Mouse (Mus musculus) hindbrain, embryonic 15.5 days (tissue): ENCODE results near the gene Nme6. TPM values are rescaled to one million over a fixed set of nuclear protein-coding genes. Genes with fewer than 3 reads are reported as not detected.
"Not testable (repeated sequence)": the region's sequence is repeated elsewhere in the genome, so short reads cannot be mapped to it uniquely, and the experiment has no call there.

Experiments used
- ATAC-seq: fragments of 200-750 bp; cut with Nextera tagmentation; 2 replicates; pipeline ENCODE4 v1.8.0; 2017; ENCODE audit warnings: low read depth, moderate number of reproducible peaks, moderate TSS enrichment; ENCODE audit not compliant: low FRiP score
- H3K27ac ChIP-seq: fragments of 300-500 bp; sonication (generic); replicated peaks from 2 replicates; pipeline ENCODE4 v1.5.1; 2015; ENCODE audit warnings: mild to moderate bottlenecking, inconsistent platforms
- H3K27me3 ChIP-seq: fragments of 300-500 bp; sonication (generic); 2 replicates; pipeline ENCODE4 v1.6.1; 2015; ENCODE audit warnings: control low read depth, inconsistent platforms
- H3K36me3 ChIP-seq: fragments of 300-500 bp; sonication (generic); 2 replicates; pipeline ENCODE4 v1.6.1; 2015; ENCODE audit warnings: control low read depth, inconsistent platforms
- H3K4me1 ChIP-seq: fragments of 300-500 bp; sonication (generic); replicated peaks from 2 replicates; pipeline ENCODE4 v1.6.1; 2015; ENCODE audit warnings: control low read depth, inconsistent platforms
- H3K4me2 ChIP-seq: fragments of 300-500 bp; sonication (generic); 2 replicates; pipeline ENCODE4 v1.6.1; 2015; ENCODE audit warnings: moderate library complexity, mild to moderate bottlenecking, inconsistent platforms
- H3K4me3 ChIP-seq: fragments of 300-500 bp; sonication (generic); 2 replicates; pipeline ENCODE4 v1.5.1; 2015; ENCODE audit warnings: mild to moderate bottlenecking, inconsistent platforms
- H3K9ac ChIP-seq: fragments of 300-500 bp; sonication (generic); 2 replicates; pipeline ENCODE4 v1.6.1; 2015; ENCODE audit warnings: inconsistent platforms
- H3K9me3 ChIP-seq: fragments of 300-500 bp; sonication (generic); 2 replicates; pipeline ENCODE4 v1.6.1; 2016; ENCODE audit warnings: control low read depth, inconsistent platforms
- WGBS: fragments of 180-500 bp; shearing (Covaris S2); methylation state at CpG from one replicate; pipeline ENCODE4 v1.1.7; 2015; 5-methylcytosine and 5-hydroxymethylcytosine counted together
- polyA plus RNA-seq: library from polyadenylated mRNA; unstranded; fragments of >200 nt; fragmentation: Nextera tagmentation; extraction: Ambion mirVana; gene quantifications from 2 replicates; pipeline ENCODE4 v1.2.1, GENCODE M21; 2015

Nme6 gene
- 70.6 and 72.9 TPM in 2 replicates for polyA plus RNA-seq

GRCm38 (mm10) chr9:109832391-109833087 lies at the start of gene Nme6:
Nme6 (plus strand) TSS chr9:109832749.
- Histone ChIP-seq H3K27ac (peak within 1 kb of the TSS; percentile 90), H3K4me1 (peaks cover 10% of the 10 kb centered on the region), H3K9me3 (no peaks in the 10 kb centered on the region), H3K4me2 (peak within 1 kb of the TSS; percentile 89), H3K9ac (peak within 1 kb of the TSS; percentile 63), H3K27me3 (no peaks in the 10 kb centered on the region), H3K4me3 (peak within 1 kb of the TSS; percentile 65), H3K36me3 (0 out of 2 replicates have a peak, but pooled peaks cover 5% of the 10 kb centered on the region)
- under 1% methylated on average over 32 of the region's 32 CpGs for WGBS
- ATAC-seq = peak; percentile 97

DNA sequence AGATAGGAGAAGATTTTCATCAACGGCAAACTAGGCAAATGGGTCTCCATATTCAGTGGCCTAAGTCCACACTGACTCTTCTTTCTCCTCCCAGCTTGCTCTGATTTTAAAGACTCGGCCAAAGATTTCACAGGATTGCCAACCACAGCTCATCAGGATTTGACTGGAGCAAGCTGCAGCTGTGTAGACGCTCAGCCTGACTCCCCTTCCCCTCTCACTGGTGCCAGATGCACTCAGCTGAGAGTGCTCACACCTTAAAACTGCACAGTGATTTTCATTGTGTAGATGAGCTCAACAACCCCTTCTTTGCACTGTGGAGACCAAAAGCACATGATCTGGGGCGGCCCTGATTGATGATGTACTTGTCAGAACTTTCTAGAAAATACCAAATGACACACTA lies 42.0 kb upstream of the Nme6 start, which contains the start of gene Fbxw27:
Fbxw27 (minus strand) TSS at position 101 of the 400 bp plus-strand sequence.
- H3K4me3 ChIP-seq, H3K4me2 ChIP-seq, H3K36me3 ChIP-seq, H3K27ac ChIP-seq, H3K9ac ChIP-seq, H3K27me3 ChIP-seq, H3K9me3 ChIP-seq, H3K4me1 ChIP-seq, ATAC-seq: not testable (repeated sequence)
- 87% methylated on average over 4 of the region's 4 CpGs for WGBS

DNA sequence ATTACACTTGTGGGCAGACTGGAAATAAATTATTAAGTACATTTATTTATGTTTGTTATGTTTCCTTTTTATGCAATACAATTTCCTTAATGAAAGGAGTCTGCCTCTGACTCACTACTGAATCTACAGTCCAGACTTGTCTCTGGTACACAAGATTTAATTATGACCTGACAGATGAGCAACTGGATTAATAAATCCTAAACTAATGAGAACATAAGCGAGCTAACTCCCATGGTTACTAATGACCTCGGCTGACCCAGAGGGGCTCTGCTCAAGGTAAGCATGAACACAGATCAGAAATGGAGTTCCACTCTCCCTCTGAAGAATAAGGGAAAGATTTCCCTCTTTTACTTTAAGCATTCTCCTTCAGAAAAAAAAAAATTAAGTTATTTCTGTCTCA lies 37.3 kb upstream of the Nme6 start:
- Histone ChIP-seq H3K9me3 (no peaks in the 10 kb centered on the region), H3K27ac (no peak overlapping the region), H3K27me3 (no peaks in the 10 kb centered on the region), H3K4me2 (no peak overlapping the region), H3K9ac (no peak overlapping the region), H3K4me3 (no peak overlapping the region), H3K36me3 (no peaks in the 10 kb centered on the region), H3K4me1 (no peaks in the 10 kb centered on the region)
- no peak for ATAC-seq
- 60% methylated on average over 2 of the region's 2 CpGs for WGBS

GRCm38 (mm10) chr9:109795811-109796210 lies 36.7 kb upstream of the Nme6 start:
- Histone ChIP-seq H3K36me3 (no peaks in the 10 kb centered on the region), H3K9ac (no peak overlapping the region), H3K4me2 (no peak overlapping the region), H3K4me3 (no peak overlapping the region), H3K27me3 (no peaks in the 10 kb centered on the region), H3K27ac (no peak overlapping the region), H3K9me3 (no peaks in the 10 kb centered on the region), H3K4me1 (no peaks in the 10 kb centered on the region)
- no peak for ATAC-seq
- WGBS = 56% methylated on average over 2 of the region's 2 CpGs

GRCm38 (mm10) chr9:109798051-109798450 lies 34.5 kb upstream of the Nme6 start:
- Histone ChIP-seq H3K4me2 (no peak overlapping the region), H3K4me3 (no peak overlapping the region), H3K9ac (no peak overlapping the region), H3K9me3 (no peaks in the 10 kb centered on the region), H3K36me3 (no peaks in the 10 kb centered on the region), H3K27ac (no peak overlapping the region), H3K4me1 (no peaks in the 10 kb centered on the region), H3K27me3 (no peaks in the 10 kb centered on the region)
- 88% methylated on average over 1 of the region's 1 CpGs for WGBS
- ATAC-seq = no peak

GRCm38 (mm10) chr9:109805596-109805995 lies 27.0 kb upstream of the Nme6 start:
- H3K36me3 ChIP-seq, H3K4me3 ChIP-seq, H3K4me1 ChIP-seq, H3K27ac ChIP-seq, H3K9ac ChIP-seq, H3K27me3 ChIP-seq, ATAC-seq, H3K9me3 ChIP-seq, H3K4me2 ChIP-seq: not testable (repeated sequence)
- 85% methylated on average over 2 of the region's 2 CpGs for WGBS

GRCm38 (mm10) chr9:109806260-109806659 lies 26.3 kb upstream of the Nme6 start:
- Histone ChIP-seq H3K36me3 (no peaks in the 10 kb centered on the region), H3K9me3 (no peaks in the 10 kb centered on the region), H3K9ac (no peak overlapping the region), H3K27me3 (no peaks in the 10 kb centered on the region), H3K4me3 (no peak overlapping the region), H3K4me2 (no peak overlapping the region), H3K4me1 (no peaks in the 10 kb centered on the region), H3K27ac (no peak overlapping the region)
- no peak for ATAC-seq
- WGBS = 49% methylated on average over 1 of the region's 1 CpGs

GRCm38 (mm10) chr9:109806695-109807293 lies 25.8 kb upstream of the Nme6 start:
- H3K4me1 ChIP-seq = no peaks in the 10 kb centered on the region
- no peak for ATAC-seq
- H3K27me3 ChIP-seq = no peaks in the 10 kb centered on the region
- H3K9me3 ChIP-seq = no peaks in the 10 kb centered on the region
- no peak overlapping the region for H3K27ac ChIP-seq
- no peak overlapping the region for H3K4me3 ChIP-seq
- H3K9ac ChIP-seq = no peak overlapping the region
- H3K36me3 ChIP-seq = no peaks in the 10 kb centered on the region
- WGBS = 89% methylated on average over 2 of the region's 2 CpGs
- no peak overlapping the region for H3K4me2 ChIP-seq

DNA sequence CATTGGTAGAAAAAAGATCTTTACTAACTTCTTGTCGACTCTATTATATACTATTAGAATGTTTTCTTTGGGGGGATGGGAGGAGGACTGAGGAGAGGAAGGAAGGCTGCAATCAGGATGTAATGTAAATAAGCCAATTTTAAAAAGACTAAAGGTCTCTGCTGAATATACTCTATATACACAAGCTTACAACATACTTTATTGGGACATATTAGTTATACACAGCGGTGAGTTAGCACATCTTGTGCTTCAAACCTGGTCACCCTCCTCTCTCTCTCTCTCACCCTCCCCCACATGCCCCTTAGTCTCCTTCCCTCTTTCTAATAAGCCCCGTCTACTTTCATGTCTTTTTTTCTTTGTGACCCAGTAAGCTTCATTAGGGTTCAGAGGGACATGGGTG lies 24.7 kb upstream of the Nme6 start:
- H3K4me1 ChIP-seq = no peaks in the 10 kb centered on the region
- H3K4me2 ChIP-seq = no peak overlapping the region
- H3K36me3 ChIP-seq = no peaks in the 10 kb centered on the region
- H3K27ac ChIP-seq = no peak overlapping the region
- H3K4me3 ChIP-seq = no peak overlapping the region
- H3K9me3 ChIP-seq = no peaks in the 10 kb centered on the region
- no peak overlapping the region for H3K9ac ChIP-seq
- ATAC-seq = no peak
- H3K27me3 ChIP-seq = no peaks in the 10 kb centered on the region
- 69% methylated on average over 3 of the region's 3 CpGs for whole genome bisulfite sequencing

- Histone ChIP-seq H3K27me3 (no peaks in the 10 kb centered on the region), H3K4me3 (no peak within 1 kb of the TSS), H3K36me3 (no peaks in the 10 kb centered on the region), H3K4me1 (no peaks in the 10 kb centered on the region), H3K9me3 (no peaks in the 10 kb centered on the region), H3K27ac (no peak within 1 kb of the TSS), H3K9ac (no peak within 1 kb of the TSS), H3K4me2 (no peak within 1 kb of the TSS)
- no peak for ATAC-seq
- 30% methylated on average over 1 of the region's 1 CpGs for WGBS
These were observed 20.6 kb upstream of the Nme6 start, which contains the start of gene Spink8 for GRCm38 (mm10) chr9:109811980-109812379. Spink8 (plus strand) TSS chr9:109812280.

DNA sequence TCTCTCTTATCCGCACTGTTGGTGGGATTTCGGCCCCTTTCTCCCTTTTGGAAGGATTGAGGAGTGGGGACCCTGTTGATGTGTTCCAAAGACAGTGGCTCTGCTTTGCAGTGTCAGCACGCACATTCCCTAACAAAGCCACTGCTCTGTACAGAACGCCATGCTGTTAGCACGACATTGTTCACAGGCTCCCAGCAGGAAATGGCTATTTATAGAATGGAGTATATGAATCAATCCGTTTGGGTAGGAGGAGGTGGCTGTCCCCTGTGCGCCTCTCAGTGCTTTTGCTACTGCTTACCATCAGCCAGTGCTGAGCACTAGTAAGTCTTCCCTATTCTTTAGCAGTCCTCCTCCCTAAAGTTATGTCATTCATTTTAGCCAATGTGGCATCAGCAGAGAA lies 19.1 kb upstream of the Nme6 start:
- H3K9ac ChIP-seq = no peak overlapping the region
- ATAC-seq = peak; percentile 23; the same call in 1 of the 2 replicates
- no peak overlapping the region for H3K4me2 ChIP-seq
- 23% methylated on average over 7 of the region's 7 CpGs for WGBS
- H3K4me1 ChIP-seq = no peaks in the 10 kb centered on the region
- no peak overlapping the region for H3K4me3 ChIP-seq
- no peak overlapping the region for H3K27ac ChIP-seq
- no peaks in the 10 kb centered on the region for H3K9me3 ChIP-seq
- H3K36me3 ChIP-seq = no peaks in the 10 kb centered on the region
- no peaks in the 10 kb centered on the region for H3K27me3 ChIP-seq

- WGBS = 67% methylated on average over 6 of the region's 6 CpGs
These were observed 16.2 kb upstream of the Nme6 start for GRCm38 (mm10) chr9:109816341-109816740.

More at GRCm38 (mm10) chr9:109816341-109816740, 16.2 kb upstream of the Nme6 start:
- no peaks in the 10 kb centered on the region for H3K36me3 ChIP-seq
- H3K4me3 ChIP-seq = no peak overlapping the region
- H3K9me3 ChIP-seq = no peaks in the 10 kb centered on the region
- H3K4me2 ChIP-seq = no peak overlapping the region
- H3K9ac ChIP-seq = no peak overlapping the region
- H3K4me1 ChIP-seq = no peaks in the 10 kb centered on the region
- no peak overlapping the region for H3K27ac ChIP-seq
- H3K27me3 ChIP-seq = no peaks in the 10 kb centered on the region
- ATAC-seq = no peak
